Mouse (Mus musculus): ENCODE measurements at regions not wholly inside any gene's neighbourhood (a gene's known extent, or its start where the extent isn't known, plus 50 kb on each side); places are given as distances from the start of the nearest gene placed in this dataset.
"Not testable (repeated sequence)": the region's sequence is repeated elsewhere in the genome, so short reads cannot be mapped to it uniquely, and the experiment has no call there.

DNA sequence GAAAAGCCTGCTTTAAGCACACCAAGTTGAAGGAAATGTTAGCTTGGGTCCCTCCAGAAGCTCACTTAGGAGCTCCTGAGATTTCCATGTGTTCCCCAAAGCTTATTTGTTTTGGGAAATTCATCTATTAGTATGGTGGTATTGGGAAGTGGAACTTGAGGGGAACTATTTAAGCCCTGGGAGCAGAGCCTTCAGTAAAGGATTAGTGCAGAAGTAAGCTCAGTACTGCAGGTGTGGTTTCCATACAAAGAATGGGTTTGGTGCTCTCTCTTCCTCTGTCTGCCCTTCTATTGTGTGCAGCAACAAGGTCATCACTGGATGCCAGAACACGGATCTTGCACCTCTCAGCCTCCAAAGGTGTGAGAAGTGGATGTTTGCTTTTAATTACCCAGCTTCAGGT lies 57.2 kb downstream of the Foxa2 start:
- CTCF ChIA-PET: no interaction called here

DNA sequence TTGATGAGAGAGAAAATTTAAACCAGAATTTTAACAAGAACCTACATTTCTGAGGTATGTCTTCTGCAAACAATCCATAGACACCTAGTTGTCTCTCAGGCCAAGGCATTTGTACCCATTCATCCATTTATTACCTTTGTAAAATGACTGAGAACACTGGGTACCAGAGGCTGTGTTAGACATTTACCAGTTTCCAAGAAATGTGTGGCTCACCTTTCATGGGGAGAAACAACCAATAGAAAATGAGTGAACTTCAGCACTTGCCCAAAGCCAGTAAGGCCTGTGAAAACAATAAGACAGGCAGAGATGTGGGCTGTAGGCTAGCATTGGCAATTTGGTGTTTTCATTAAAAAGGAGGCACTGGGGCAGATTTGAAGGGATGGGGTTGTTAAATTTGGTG lies 58.2 kb downstream of the Foxa2 start:
- CTCF ChIA-PET: no interaction called here

DNA sequence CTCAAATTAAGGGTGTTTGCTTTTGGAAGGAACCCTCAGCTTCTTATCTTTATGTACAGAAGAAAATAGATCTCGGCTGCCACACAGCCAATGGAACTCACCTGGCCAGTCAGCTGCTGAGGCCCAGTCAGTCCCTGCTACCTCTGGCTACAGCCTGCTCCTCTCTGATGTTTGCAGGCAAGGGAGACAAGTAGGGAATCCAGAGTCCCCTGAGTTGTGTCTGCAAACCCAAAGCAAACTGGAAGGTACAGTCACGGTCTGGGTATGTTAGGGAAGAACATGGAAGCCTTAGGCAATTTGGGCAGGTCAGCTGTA lies 61.6 kb downstream of the Foxa2 start:
- CTCF ChIA-PET: no interaction called here

DNA sequence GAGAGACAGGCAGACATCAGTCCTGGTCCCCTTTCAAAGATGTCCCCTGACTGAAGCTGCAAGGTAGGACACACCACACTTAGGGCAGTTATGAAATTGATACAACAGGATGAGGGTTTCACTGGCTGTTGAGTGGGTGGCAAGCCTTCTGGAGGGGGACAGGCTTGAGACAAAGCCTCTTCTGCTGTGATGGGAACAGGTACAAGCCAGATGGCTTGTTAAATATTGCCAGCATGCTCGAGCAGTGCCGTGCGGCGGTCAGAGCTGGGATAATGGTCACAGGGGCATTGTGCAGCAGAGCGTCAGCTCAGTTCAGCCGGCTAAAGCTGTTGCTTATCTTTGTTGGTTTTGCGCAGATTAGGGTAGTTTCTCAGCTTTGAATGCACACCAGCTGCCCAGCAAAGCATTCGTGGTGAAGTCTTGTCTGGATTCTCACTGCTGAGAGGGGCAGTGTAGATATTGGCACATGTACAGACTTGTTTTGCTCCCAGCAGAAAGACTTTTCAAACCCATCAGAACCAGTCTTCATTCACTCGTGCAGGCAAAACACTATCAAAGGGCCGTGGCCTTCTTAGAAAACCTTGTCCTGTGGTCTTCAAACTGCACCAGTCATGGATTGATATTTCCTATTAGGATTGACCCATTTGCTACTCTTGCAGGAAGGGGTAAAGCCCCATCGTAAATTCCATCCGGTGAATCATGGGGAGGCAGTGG lies 62.1 kb downstream of the Foxa2 start:
- CTCF ChIA-PET: no interaction called here

DNA sequence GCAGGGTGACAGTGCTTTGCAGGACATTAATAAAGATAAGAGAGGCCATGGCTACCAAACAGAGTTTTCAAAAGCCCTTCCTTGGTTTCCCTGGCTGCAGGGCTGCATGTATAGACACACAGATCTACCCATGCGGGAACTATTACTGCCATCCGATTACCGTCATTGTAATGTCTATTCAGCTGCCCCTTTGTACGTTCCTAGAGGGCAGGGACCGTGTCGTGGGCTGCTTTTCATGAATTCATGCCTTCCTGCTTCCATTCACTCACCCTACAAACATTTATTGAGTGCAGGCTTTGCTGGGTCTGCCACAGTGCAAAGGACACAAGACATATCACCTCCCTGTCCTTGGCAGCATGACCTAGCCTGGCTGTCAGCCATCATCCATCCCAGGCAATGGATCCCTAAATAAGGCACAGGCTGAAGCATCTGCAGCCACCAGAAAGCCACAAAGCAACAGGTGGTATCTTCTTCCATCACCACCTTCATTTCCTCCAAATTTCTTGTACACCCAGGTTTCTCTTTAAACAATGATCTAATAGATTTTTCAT lies 65.8 kb downstream of the Foxa2 start:
- CTCF ChIA-PET: no interaction called here

DNA sequence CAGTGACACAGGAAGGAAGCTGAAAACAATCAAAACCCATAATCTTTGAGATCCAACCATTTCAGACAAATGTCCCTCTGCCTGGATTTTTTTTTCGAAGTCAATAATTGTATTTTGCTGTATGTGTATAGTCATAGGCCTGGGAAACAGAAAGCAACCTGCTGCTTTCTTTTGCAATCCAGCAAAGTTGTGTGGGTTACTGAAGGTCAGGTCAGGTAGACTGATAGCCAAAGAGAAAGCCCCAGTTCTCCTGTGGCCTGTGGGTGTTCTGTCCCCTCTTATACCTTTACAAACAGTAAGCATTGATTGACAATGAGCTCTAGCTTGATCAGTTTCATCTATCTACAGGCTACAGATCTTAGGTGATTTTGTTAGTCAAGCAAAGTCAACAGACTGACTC lies 66.4 kb downstream of the Foxa2 start:
- CTCF ChIA-PET: no interaction called here

DNA sequence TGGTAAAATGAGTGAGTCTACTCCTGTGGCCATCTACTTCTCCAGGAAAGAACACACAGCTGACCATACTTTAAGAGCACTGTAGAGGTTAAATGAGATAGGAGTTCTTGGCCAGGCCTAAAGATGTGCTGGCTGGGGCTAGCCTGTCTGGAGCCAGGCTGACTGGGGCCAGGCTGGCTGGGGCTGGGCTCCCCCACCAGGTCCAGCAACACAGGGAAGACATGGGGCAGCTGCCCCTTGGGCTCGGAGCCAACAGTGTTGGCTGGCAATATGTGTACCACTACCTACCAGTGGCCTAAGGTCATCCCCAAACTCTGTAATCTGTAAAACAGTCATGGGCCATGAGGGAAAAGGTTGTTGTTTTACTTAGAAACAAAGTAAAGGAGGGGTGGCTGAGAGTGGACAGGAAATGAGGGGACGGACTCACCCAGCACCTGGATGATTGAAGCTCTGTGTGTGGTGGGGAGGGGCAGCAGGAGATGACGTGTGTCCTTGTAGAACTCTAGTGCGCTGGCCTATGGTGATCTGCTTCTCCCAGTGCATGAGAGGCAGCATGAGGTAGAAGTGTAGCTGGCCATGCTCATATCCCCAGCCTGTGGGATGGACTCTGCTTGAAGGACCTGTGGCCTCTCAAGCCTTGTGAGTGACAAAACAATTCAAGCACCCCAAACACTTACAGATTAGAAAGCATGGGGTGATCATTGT lies 67.0 kb downstream of the Foxa2 start:
- CTCF ChIA-PET: no interaction called here

DNA sequence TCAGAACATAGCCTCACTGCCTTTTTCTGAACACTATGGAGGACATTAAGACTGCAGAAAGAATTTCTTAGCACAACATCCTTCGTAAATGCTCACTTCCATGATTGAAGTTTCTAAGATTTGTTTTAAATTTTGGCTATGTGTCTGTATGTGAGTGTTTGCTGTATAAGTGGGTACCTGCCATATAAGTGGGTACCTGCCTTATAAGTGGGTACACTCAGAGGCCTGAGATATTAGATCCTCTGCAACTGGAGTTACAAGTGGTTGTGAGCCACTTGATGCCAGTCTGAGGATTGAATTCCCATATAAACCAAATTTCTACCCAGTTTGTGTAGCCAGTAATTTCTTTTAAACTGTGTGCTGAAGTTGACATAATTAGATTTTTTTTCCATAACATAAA lies 67.8 kb downstream of the Foxa2 start:
- CTCF ChIA-PET: no interaction called here

DNA sequence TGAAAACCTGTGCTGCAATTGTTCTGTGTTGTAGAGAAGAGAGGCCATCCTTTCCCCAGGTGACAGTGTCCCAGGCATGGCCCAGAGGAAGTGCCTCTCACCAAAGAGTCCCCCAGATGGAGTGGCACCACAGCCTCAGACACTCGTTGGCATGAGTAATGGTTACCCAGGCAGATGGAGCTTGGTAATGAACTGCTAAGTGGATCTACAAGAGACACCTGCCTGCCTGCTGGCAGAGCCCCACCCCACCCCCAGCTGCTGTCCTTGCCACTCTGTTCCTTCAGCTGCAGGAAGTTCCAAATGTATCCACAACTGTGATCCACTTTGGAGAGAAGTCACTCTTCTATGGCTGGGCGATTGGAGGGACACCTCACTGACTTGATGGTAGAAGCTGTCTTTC lies 72.0 kb downstream of the Foxa2 start:
- CTCF ChIA-PET: no interaction called here

DNA sequence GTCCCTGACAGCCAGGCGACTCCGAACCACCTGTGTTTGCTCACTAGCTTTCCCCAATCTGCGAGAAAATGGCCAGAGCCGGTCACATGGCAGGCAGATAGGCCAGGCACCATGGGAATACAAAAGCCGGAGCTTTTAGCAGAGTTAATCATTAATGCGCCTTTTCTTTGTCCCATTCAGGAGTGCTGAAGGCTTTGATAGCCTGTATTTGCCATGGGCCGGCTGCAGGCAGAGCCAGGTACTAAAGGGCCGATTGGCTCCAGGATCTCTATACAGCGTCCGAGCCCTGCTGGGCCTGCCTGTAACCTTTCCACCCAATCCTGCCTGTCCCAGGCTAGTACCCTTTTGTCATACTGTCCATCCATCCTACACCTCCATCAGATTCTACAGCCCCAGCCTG lies 78.1 kb downstream of the Foxa2 start:
- CTCF ChIA-PET: no interaction called here

DNA sequence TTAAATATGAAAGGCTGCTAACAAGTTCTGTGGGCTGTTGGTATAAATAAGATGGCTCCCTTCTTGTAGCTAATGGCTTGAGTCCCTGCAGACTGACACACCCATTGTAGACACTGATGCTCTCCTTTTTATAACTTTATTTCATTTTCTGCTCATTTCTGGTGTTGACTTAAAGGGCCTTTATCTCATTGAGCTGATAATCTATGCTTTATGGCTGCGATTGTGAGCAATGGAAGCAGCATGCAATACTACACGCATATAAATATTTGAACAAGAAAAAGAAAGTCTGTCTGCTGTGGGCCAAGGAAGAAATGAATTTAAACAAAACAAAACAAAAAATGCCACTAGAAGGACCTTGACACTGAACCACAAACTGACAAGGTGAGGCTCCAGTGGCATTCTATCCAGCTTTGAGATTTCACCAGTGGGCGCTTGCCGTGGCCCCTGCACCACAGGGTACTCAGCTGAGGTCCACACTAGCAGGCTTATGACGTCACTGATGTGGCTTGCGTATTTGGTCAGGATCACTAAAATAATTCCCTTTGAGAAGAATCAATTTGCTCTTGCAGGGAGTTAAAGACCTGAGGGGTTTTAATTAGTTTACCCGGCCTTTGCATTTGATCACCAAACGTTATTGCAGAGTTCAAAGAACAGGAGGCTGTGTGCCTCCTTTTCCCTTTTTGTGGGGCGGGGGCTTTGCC lies 78.8 kb downstream of the Foxa2 start:
- CTCF ChIA-PET: no interaction called here

DNA sequence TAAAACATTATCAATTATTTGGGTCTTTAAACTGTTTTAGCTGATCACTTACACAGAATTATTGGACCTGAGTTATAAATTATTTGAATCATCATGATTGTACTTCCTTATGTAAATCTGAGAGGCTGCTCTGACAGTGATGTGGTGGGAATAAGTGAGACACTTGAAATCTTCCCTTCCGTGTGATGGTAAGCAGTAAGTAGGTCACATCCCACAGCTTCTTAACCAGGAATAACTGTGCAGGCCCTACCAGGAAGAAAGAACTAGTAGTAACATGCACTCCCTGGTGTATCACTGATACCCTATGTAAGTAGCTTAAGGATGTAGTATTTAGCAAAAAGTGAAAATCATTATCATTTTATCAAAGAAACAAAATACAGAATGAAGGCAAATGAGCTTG lies 83.5 kb downstream of the Foxa2 start:
- CTCF ChIA-PET: not testable (repeated sequence)

DNA sequence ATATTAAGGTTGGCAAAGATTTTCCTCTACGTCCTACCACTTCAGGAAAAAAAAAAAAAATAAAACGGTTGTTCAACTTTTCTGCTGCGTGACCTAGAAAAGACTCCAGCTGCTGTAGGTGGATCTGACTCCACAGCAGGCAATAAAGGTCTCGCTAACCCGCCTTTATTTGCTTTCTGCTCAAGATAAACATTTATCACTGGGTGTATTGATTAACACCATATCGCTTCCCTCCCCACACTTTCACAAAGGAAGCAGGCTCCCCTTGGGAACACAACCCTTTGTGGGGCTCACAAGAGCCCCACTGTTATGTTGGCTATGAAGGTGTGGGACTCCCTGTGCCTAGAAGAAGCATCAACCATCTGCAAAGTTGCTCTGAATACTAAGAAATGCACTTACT lies 85.1 kb downstream of the Foxa2 start:
- CTCF ChIA-PET: no interaction called here

DNA sequence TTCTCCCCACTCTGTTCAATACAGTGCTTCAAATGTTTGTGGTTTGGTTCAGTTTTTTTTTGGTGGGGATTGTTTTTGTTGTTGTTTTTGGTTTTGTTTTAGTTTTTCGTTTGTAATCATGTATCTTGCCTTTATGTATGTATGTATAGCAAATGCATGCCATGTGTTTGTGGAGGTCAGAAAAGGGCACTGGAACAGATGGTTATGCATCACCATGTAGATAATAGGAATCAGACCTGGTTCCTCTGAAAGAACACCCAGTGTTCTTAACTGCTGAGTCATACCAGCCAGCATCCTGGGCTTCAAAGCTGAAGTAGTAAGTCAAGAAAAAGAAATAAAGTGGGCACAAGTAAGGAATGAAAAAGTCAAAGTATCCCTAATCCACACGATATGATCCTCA lies 92.6 kb downstream of the Foxa2 start:
- CTCF ChIA-PET: no interaction called here

DNA sequence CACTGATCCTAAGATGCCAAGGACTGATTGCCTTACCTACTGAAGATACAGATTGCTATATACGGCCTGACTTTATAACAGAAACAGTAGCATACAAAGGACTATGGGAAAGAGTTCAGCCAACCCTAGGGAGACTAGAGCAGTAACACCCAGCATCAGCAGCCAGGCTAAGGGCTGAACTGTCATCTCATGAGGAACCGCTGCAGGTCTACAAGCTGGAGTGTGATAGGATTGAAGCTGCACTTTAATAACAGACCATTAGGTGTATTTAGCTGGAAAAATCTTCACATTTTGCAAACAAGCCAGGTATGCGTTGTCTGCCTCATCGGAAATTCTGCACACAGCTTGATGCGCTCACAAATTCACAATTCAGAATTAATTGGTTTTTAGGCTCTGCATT lies 95.5 kb downstream of the Foxa2 start:
- CTCF ChIA-PET: no interaction called here

DNA sequence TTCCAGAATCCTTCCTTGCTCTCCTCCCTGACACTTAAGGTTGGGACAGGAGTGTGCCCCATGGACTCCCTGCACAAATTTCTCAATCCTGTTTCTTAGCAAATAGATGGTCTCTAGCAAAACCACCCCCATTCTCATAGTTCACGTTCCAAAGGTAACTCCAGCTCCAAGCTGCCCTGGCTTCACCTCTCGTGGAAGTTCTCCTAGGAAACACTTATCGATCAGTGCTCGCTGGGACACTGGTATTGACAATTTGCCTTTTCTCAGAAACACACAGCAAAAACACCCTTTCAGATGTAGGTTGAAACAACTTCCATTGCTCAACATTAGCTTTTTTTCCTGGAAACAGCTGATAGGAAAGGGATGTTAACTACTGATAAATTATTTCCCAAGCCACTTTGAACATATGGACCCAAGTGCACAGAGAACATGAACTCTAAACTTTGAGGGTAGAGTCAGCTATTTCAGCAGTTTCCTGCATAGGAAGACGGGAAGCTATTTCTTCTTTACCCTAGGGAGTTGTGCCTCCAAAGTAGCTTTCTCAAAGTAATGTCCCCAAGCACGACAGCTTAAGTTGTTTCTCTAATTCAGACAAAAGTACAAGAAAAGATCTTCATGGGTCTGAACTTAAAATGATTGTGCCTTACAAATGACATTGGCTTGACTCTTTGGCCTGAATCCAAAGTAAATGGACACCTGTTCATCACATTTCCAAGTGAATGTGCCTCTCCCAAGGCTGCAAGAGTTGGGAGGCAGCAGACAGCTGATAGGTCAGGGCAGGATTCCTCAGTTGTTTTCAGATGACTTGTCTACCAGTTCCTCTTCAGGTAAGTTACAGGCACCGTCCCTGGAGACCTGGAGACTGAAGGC lies 102.4 kb downstream of the Foxa2 start:
- CTCF ChIA-PET: no interaction called here

DNA sequence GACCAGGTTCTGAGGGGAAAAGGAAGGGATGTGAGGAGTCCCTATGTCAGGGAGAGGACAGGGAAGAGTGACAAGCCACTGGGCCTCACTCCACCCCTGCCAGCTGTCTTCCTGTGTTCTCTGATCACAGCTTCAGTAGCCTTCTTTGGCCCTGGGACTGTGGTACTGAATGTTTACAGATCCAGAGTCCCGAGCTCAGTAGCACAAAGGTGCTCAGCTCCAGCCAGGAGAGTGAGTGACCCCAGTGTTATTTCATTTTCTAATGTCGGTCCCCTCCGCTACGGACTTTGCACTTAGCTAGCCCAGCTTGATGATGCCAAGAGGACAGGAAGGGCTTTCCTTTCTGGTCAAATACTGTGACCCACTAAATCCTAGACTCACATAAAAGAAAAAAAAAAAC lies 104.2 kb downstream of the Foxa2 start:
- CTCF ChIA-PET: no interaction called here

DNA sequence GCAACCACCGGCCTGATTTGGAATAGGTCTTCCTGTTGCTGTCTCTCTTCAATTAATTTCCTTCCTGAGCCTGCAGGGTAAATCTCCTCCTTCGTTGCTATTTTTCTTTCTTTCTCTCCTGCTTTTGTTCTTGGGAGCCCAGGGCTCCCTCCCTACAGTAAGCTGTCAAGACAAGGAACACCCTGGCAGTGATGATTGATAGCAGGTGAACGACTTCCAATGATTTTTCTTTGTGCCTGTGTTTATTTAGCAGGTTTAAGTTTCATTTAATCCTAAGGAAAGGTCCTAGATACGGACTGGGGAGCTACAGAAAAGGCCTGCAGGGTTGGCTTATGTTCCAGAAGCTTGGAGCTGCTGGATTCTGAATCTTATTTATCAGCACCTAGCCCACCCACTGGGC lies 105.5 kb downstream of the Foxa2 start:
- CTCF ChIA-PET: no interaction called here

DNA sequence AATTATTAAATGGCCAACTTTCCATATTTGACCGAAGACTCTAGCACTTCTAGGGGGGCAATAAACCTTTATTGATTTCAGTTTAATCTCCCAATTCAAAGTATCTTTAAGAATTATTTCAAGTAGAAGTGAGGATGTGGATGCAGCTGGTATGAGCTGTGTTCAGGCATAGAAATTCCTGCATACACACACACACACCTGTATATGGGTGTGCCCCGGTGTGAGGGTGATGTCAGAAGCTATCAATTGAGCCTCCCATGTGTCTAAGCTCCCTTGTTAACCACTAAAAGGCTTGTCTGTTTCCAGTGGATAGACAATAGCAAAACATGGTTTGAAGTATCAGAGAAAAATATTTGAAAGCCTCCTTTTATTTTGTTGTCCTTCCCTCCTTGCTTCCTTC lies 114.3 kb downstream of the Foxa2 start:
- CTCF ChIA-PET: no interaction called here

DNA sequence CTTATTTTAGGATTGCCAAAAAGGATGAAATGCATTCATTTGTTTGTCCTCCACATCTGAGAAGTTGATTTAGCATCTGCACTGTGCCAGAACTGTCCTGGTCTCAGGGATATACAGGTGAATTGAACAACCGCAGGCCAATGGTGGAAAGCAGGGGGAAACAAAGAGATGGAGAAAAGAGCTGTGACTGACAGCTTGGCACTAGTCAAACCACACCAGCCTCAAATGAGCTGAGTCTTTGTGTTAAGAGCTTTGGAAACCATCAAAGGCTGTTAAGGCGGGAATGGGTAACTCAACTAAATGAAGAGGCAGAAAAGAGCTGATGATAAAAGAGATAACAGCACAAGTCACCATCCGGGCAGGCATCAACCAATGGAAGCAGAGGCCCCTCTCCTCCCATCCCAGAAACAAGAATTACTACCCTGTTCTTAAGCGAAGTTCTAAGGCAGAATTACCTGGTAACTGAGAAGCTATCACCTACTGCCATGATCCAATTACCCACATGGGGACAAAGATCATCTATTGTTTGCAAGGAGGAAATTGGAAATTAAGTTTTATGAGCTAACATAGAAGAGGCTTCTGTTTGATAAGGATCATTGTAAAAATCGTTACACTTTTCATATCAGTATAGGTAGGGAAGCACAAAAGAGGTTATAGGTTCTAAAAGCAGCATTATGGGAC lies 117.6 kb downstream of the Foxa2 start:
- CTCF ChIA-PET: no interaction called here

DNA sequence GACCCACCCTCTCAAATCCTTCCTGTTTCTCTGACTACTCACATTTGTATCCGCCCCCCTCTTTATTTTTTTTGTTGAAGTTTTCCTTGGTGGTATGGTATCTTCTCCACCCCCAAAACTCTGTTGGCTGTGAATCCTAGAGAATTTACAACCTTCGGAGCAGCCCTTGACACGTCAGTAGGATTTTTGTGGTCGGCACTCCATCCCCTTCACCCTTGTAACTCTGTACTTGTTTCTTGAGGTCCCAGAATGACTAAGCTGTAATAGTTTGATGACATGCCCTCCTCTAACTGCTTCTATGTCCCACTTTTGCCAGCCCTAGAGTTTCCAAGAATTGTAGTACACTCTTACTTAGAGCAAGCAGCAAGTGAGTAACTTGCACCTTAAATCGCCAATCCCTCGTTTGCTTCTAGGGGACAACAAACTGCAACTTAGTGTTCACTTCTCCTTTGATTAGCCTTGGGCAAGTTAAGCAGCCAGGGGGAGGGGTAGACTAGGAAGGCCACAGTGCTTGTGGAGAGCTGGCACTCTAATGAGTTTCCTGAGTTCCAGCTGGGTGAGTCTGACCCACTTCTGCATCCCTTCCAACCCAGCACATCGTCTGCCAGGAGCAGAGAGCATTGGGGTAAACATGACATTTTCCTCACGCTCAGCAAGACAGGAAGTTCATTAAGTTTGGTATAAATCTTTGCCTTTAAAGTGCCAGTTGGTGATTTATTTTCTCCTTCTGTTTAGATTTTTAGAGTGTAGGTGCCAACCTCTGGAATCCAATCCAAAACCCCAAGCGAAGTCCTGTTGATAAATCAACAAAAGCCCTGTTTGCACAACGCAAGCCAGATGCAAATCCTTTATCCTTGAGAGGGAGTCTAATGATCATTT lies 118.7 kb downstream of the Foxa2 start:
- CTCF ChIA-PET: no interaction called here

Measured in spleen, embryonic (tissue).